Mouse (Mus musculus) thymus, adult 2 months (tissue): ENCODE data around the gene Med25. TPM values are rescaled to one million over a fixed set of nuclear protein-coding genes. Genes with fewer than 3 reads are reported as not detected.
"Not testable (repeated sequence)": the region's sequence is repeated elsewhere in the genome, so short reads cannot be mapped to it uniquely, and the experiment has no call there.

Experiments used
- DNase-seq: peaks from one replicate; pipeline ENCODE4 v3.0.0; 2021
- H3K27ac ChIP-seq: fragments of 200-500 bp; 2 replicates; pipeline ENCODE4 v1.5.1; 2012; ENCODE audit warnings: low read length, control low read depth; ENCODE audit not compliant: control insufficient read depth, insufficient read depth
- H3K27me3 ChIP-seq: fragments of 200-500 bp; 2 replicates; pipeline ENCODE4 v1.6.1; 2012; ENCODE audit warnings: mild to moderate bottlenecking, low read length, moderate library complexity, mixed read lengths; ENCODE audit not compliant: control insufficient read depth, insufficient read depth
- H3K36me3 ChIP-seq: fragments of 200-500 bp; 2 replicates; pipeline ENCODE4 v1.6.1; 2012; ENCODE audit warnings: mild to moderate bottlenecking, low read length, moderate library complexity; ENCODE audit not compliant: control insufficient read depth, insufficient read depth
- H3K4me1 ChIP-seq: fragments of 200-500 bp; replicated peaks from 2 replicates; pipeline ENCODE4 v1.6.1; 2012; ENCODE audit warnings: low read length; ENCODE audit not compliant: control insufficient read depth, insufficient read depth
- H3K4me3 ChIP-seq: fragments of 200-500 bp; 2 replicates; pipeline ENCODE4 v1.5.1; 2012; ENCODE audit warnings: mild to moderate bottlenecking, low read length, control low read depth, moderate library complexity; ENCODE audit not compliant: control insufficient read depth, insufficient read depth
- CTCF ChIP-seq: fragments of 200-500 bp; IDR thresholded peaks from 2 replicates; pipeline ENCODE4 v1.5.1; 2012; ENCODE audit warnings: mild to moderate bottlenecking, control low read depth, low read length, moderate library complexity, borderline replicate concordance; ENCODE audit not compliant: control insufficient read depth, poor library complexity, insufficient read depth; ENCODE audit errors: extremely low read depth
- POLR2A ChIP-seq: fragments of 200-500 bp; IDR thresholded peaks from 2 replicates; pipeline ENCODE4 v1.6.1; 2012; ENCODE audit warnings: mild to moderate bottlenecking, low read length, control low read depth, moderate library complexity; ENCODE audit not compliant: control insufficient read depth, poor library complexity, insufficient read depth; ENCODE audit errors: extremely low read depth
- WGBS: fragments of 180-500 bp; shearing (Covaris S2); methylation state at CpG from one replicate; pipeline ENCODE4 v1.1.7; 2018; 5-methylcytosine and 5-hydroxymethylcytosine counted together
- polyA plus RNA-seq: library from polyadenylated mRNA; depleted of rRNA; stranded (reverse); fragments of >200 nt; gene quantifications from 2 replicates; pipeline ENCODE4 v1.2.3, GENCODE M21; 2012

Gene Med25
- polyA plus RNA-seq, 1 experiment: 220 TPM

- H3K4me3 ChIP-seq: no peak overlapping the region
- no peak overlapping the region for H3K27ac ChIP-seq
- TF ChIP-seq CTCF (no peak), POLR2A (no peak)
- WGBS: 89% methylated on average over 7 of the region's 7 CpGs
- no peaks in the 10 kb centered on the region for H3K27me3 ChIP-seq
- H3K4me1 ChIP-seq: peaks cover 17% of the 10 kb centered on the region
- peaks cover 24% of the 10 kb centered on the region for H3K36me3 ChIP-seq
- no peak for DNase-seq
Measured at GRCm38 (mm10) chr7:44886964-44887363, 5.5 kb downstream of the Med25 start.

- Histone ChIP-seq H3K4me1 (no peaks in the 10 kb centered on the region), H3K36me3 (peaks cover 28% of the 10 kb centered on the region), H3K27ac (no peak overlapping the region), H3K4me3 (no peak overlapping the region), H3K27me3 (no peaks in the 10 kb centered on the region)
- 96% methylated on average over 5 of the region's 5 CpGs for WGBS
- no peak for DNase-seq
- TF ChIP-seq POLR2A: no peak
- TF ChIP-seq CTCF: no peak
Measured at GRCm38 (mm10) chr7:44884637-44885036, 7.9 kb downstream of the Med25 start.

- 98% methylated on average over 3 of the region's 3 CpGs for WGBS
- no peaks in the 10 kb centered on the region for H3K4me1 ChIP-seq
- no peak overlapping the region for H3K4me3 ChIP-seq
- no peaks in the 10 kb centered on the region for H3K27me3 ChIP-seq
- no peak for DNase-seq
- peaks cover 28% of the 10 kb centered on the region for H3K36me3 ChIP-seq
- no peak overlapping the region for H3K27ac ChIP-seq
- TF ChIP-seq POLR2A (no peak), CTCF (no peak)
Measured at GRCm38 (mm10) chr7:44883036-44883435, 9.5 kb downstream of the Med25 start.

GRCm38 (mm10) chr7:44877833-44878232 is 14.7 kb downstream of the Med25 start:
- no peak for DNase-seq
- no peaks in the 10 kb centered on the region for H3K27me3 ChIP-seq
- no peak overlapping the region for H3K27ac ChIP-seq

GRCm38 (mm10) chr7:44871774-44872173 is 20.7 kb downstream of the Med25 start:
- H3K4me3 ChIP-seq, H3K27ac ChIP-seq, DNase-seq, H3K27me3 ChIP-seq, H3K36me3 ChIP-seq: not testable (repeated sequence)
- peaks cover 14% of the 10 kb centered on the region for H3K4me1 ChIP-seq
- WGBS: 93% methylated on average over 2 of the region's 2 CpGs

More at GRCm38 (mm10) chr7:44877833-44878232, 14.7 kb downstream of the Med25 start:
- 93% methylated on average over 14 of the region's 14 CpGs for WGBS
- no peak overlapping the region for H3K4me3 ChIP-seq
- no peaks in the 10 kb centered on the region for H3K4me1 ChIP-seq
- H3K36me3 ChIP-seq: peaks cover 16% of the 10 kb centered on the region; the same call in 1 of the 2 replicates
- TF ChIP-seq POLR2A: no peak
- no peak for TF ChIP-seq CTCF

- H3K27me3 ChIP-seq: no peaks in the 10 kb centered on the region
- peaks cover 17% of the 10 kb centered on the region for H3K4me1 ChIP-seq
- no peak for DNase-seq
- TF ChIP-seq CTCF: no peak
- TF ChIP-seq POLR2A: no peak
- no peak overlapping the region for H3K4me3 ChIP-seq
- no peaks in the 10 kb centered on the region for H3K36me3 ChIP-seq
- WGBS: 88% methylated on average over 1 of the region's 1 CpGs
- no peak overlapping the region for H3K27ac ChIP-seq
Measured at GRCm38 (mm10) chr7:44871181-44871580, 21.3 kb downstream of the Med25 start.

GRCm38 (mm10) chr7:44870614-44871013 is 21.9 kb downstream of the Med25 start:
- no peak overlapping the region for H3K27ac ChIP-seq
- TF ChIP-seq CTCF (no peak), POLR2A (no peak)

More at GRCm38 (mm10) chr7:44870614-44871013, 21.9 kb downstream of the Med25 start:
- WGBS: 90% methylated on average over 6 of the region's 6 CpGs
- Histone ChIP-seq H3K36me3 (no peaks in the 10 kb centered on the region), H3K27me3 (no peaks in the 10 kb centered on the region), H3K4me3 (no peak overlapping the region), H3K4me1 (peaks cover 18% of the 10 kb centered on the region)
- no peak for DNase-seq
